Mouse (Mus musculus) hindbrain, embryonic 10.5 days (tissue): ENCODE results near the gene Hsdl2. TPM values are rescaled to one million over a fixed set of nuclear protein-coding genes. Genes with fewer than 3 reads are reported as not detected.

Source experiments
- DNase-seq: peaks from one replicate; pipeline ENCODE4 v3.0.0-alpha.2; 2017; ENCODE audit warnings: low spot score
- H3K27ac ChIP-seq: fragments of 300-500 bp; sonication (generic); 2 replicates; pipeline ENCODE4 v1.5.1; 2016; ENCODE audit warnings: mild to moderate bottlenecking, moderate library complexity
- H3K27me3 ChIP-seq: fragments of 300-500 bp; sonication (generic); 2 replicates; pipeline ENCODE4 v1.6.1; 2016; ENCODE audit warnings: mild to moderate bottlenecking; ENCODE audit not compliant: poor library complexity, insufficient read depth, severe bottlenecking
- H3K36me3 ChIP-seq: fragments of 300-500 bp; sonication (generic); 2 replicates; pipeline ENCODE4 v1.6.1; 2016; ENCODE audit warnings: mild to moderate bottlenecking, moderate library complexity
- H3K4me1 ChIP-seq: fragments of 300-500 bp; sonication (generic); replicated peaks from 2 replicates; pipeline ENCODE4 v1.6.1; 2016; ENCODE audit warnings: mild to moderate bottlenecking
- H3K4me3 ChIP-seq: fragments of 300-500 bp; sonication (generic); 2 replicates; pipeline ENCODE4 v1.5.1; 2016; ENCODE audit warnings: mild to moderate bottlenecking, moderate library complexity
- H3K9me3 ChIP-seq: fragments of 300-500 bp; sonication (generic); 2 replicates; pipeline ENCODE4 v1.6.1; 2016; ENCODE audit warnings: mild to moderate bottlenecking, moderate library complexity
- WGBS: fragments of 180-500 bp; shearing (Covaris S2); methylation state at CpG from one replicate; pipeline ENCODE4 v1.1.7; 2016; 5-methylcytosine and 5-hydroxymethylcytosine counted together
- polyA plus RNA-seq: library from polyadenylated mRNA; unstranded; fragments of >200 nt; fragmentation: Nextera tagmentation; extraction: Ambion mirVana; gene quantifications from 2 replicates; pipeline ENCODE4 v1.2.1, GENCODE M21; 2016

Gene Hsdl2
- polyA plus RNA-seq, 1 experiment from 2014 or later: 27.6 TPM

GRCm38 (mm10) chr4:59572521-59573118 lies 8.7 kb upstream of the Hsdl2 start:
- WGBS: 89% methylated on average over 11 of the region's 11 CpGs
- no peaks in the 10 kb centered on the region for H3K4me1 ChIP-seq
- no peak for DNase-seq
- no peaks in the 10 kb centered on the region for H3K36me3 ChIP-seq
- H3K4me3 ChIP-seq: no peak overlapping the region
- no peaks in the 10 kb centered on the region for H3K9me3 ChIP-seq
- H3K27me3 ChIP-seq: no peaks in the 10 kb centered on the region
- H3K27ac ChIP-seq: no peak overlapping the region

- peaks cover 14% of the 10 kb centered on the region for H3K4me1 ChIP-seq
- H3K9me3 ChIP-seq: no peaks in the 10 kb centered on the region
- H3K36me3 ChIP-seq: no peaks in the 10 kb centered on the region
- H3K4me3 ChIP-seq: no peak overlapping the region
- DNase-seq: no peak
- 90% methylated on average over 11 of the region's 11 CpGs for WGBS
- H3K27ac ChIP-seq: no peak overlapping the region
- no peaks in the 10 kb centered on the region for H3K27me3 ChIP-seq
Measured at GRCm38 (mm10) chr4:59575184-59575958, 6.0 kb upstream of the Hsdl2 start.

- H3K27ac ChIP-seq: peak overlapping the region; percentile 88
- peak; percentile 62 for DNase-seq
- H3K9me3 ChIP-seq: no peaks in the 10 kb centered on the region
- H3K4me3 ChIP-seq: peak overlapping the region; percentile 72
- H3K36me3 ChIP-seq: no peaks in the 10 kb centered on the region
- WGBS: under 1% methylated on average over 23 of the region's 23 CpGs
- peaks cover 18% of the 10 kb centered on the region for H3K4me1 ChIP-seq
- H3K27me3 ChIP-seq: no peaks in the 10 kb centered on the region
Measured at GRCm38 (mm10) chr4:59580495-59581281, 675 bp upstream of the Hsdl2 start.

GRCm38 (mm10) chr4:59582186-59582585 lies 823 bp downstream of the Hsdl2 start:
- Histone ChIP-seq H3K36me3 (no peaks in the 10 kb centered on the region), H3K27me3 (no peaks in the 10 kb centered on the region), H3K4me3 (peak overlapping the region; percentile 72), H3K4me1 (peaks cover 18% of the 10 kb centered on the region), H3K9me3 (no peaks in the 10 kb centered on the region), H3K27ac (no peak overlapping the region)
- WGBS: 29% methylated on average over 6 of the region's 6 CpGs
- DNase-seq: no peak

GRCm38 (mm10) chr4:59585097-59585496 lies 3.7 kb downstream of the Hsdl2 start:
- Histone ChIP-seq H3K27ac (no peak overlapping the region), H3K4me1 (peaks cover 7% of the 10 kb centered on the region), H3K36me3 (no peaks in the 10 kb centered on the region), H3K4me3 (no peak overlapping the region), H3K9me3 (no peaks in the 10 kb centered on the region), H3K27me3 (no peaks in the 10 kb centered on the region)
- 79% methylated on average over 5 of the region's 5 CpGs for WGBS
- no peak for DNase-seq

GRCm38 (mm10) chr4:59587215-59587871 lies 6.0 kb downstream of the Hsdl2 start:
- WGBS: 67% methylated on average over 2 of the region's 2 CpGs
- no peak for DNase-seq
- H3K9me3 ChIP-seq: no peaks in the 10 kb centered on the region
- no peaks in the 10 kb centered on the region; the same call in 1 of the 2 replicates for H3K4me1 ChIP-seq
- no peak overlapping the region for H3K27ac ChIP-seq
- no peak overlapping the region for H3K4me3 ChIP-seq
- H3K36me3 ChIP-seq: no peaks in the 10 kb centered on the region
- no peaks in the 10 kb centered on the region for H3K27me3 ChIP-seq

- Histone ChIP-seq H3K36me3 (no peaks in the 10 kb centered on the region), H3K9me3 (no peaks in the 10 kb centered on the region), H3K27me3 (no peaks in the 10 kb centered on the region), H3K4me3 (no peak overlapping the region), H3K4me1 (no peaks in the 10 kb centered on the region), H3K27ac (no peak overlapping the region)
- 91% methylated on average over 1 of the region's 1 CpGs for WGBS
- no peak for DNase-seq
Measured at GRCm38 (mm10) chr4:59587872-59588226, 6.5 kb downstream of the Hsdl2 start.

- no peaks in the 10 kb centered on the region for H3K4me1 ChIP-seq
- WGBS: 84% methylated on average over 2 of the region's 2 CpGs
Measured at GRCm38 (mm10) chr4:59594614-59595013, 13.3 kb downstream of the Hsdl2 start.

GRCm38 (mm10) chr4:59596556-59596955 lies 15.2 kb downstream of the Hsdl2 start:
- no peaks in the 10 kb centered on the region for H3K36me3 ChIP-seq
- no peak overlapping the region for H3K4me3 ChIP-seq
- DNase-seq: no peak
- no peak overlapping the region for H3K27ac ChIP-seq
- no peaks in the 10 kb centered on the region for H3K9me3 ChIP-seq
- H3K27me3 ChIP-seq: no peaks in the 10 kb centered on the region
- H3K4me1 ChIP-seq: no peaks in the 10 kb centered on the region
- 93% methylated on average over 2 of the region's 2 CpGs for WGBS

More at GRCm38 (mm10) chr4:59594614-59595013, 13.3 kb downstream of the Hsdl2 start:
- DNase-seq: no peak
- Histone ChIP-seq H3K27me3 (no peaks in the 10 kb centered on the region), H3K27ac (no peak overlapping the region), H3K36me3 (no peaks in the 10 kb centered on the region), H3K4me3 (no peak overlapping the region), H3K9me3 (no peaks in the 10 kb centered on the region)

GRCm38 (mm10) chr4:59602704-59603103 lies 21.3 kb downstream of the Hsdl2 start:
- H3K4me1 ChIP-seq: no peaks in the 10 kb centered on the region
- no peak overlapping the region for H3K27ac ChIP-seq
- H3K9me3 ChIP-seq: no peaks in the 10 kb centered on the region
- no peaks in the 10 kb centered on the region for H3K27me3 ChIP-seq
- no peaks in the 10 kb centered on the region for H3K36me3 ChIP-seq
- no peak for DNase-seq
- H3K4me3 ChIP-seq: no peak overlapping the region
- 89% methylated on average over 4 of the region's 4 CpGs for WGBS

GRCm38 (mm10) chr4:59604892-59605291 lies 23.5 kb downstream of the Hsdl2 start:
- no peak for DNase-seq
- 77% methylated on average over 3 of the region's 3 CpGs for WGBS

GRCm38 (mm10) chr4:59605501-59605900 lies 24.1 kb downstream of the Hsdl2 start:
- WGBS: 92% methylated on average over 3 of the region's 3 CpGs
- Histone ChIP-seq H3K4me1 (no peaks in the 10 kb centered on the region), H3K4me3 (no peak overlapping the region), H3K36me3 (no peaks in the 10 kb centered on the region), H3K27ac (no peak overlapping the region), H3K27me3 (no peaks in the 10 kb centered on the region), H3K9me3 (no peaks in the 10 kb centered on the region)
- no peak for DNase-seq

More at GRCm38 (mm10) chr4:59604892-59605291, 23.5 kb downstream of the Hsdl2 start:
- no peaks in the 10 kb centered on the region for H3K36me3 ChIP-seq
- H3K4me3 ChIP-seq: no peak overlapping the region
- no peak overlapping the region for H3K27ac ChIP-seq
- H3K27me3 ChIP-seq: no peaks in the 10 kb centered on the region
- H3K4me1 ChIP-seq: no peaks in the 10 kb centered on the region
- no peaks in the 10 kb centered on the region for H3K9me3 ChIP-seq
